Mouse (Mus musculus): ENCODE data around the gene Gm20388. TPM values are rescaled to one million over a fixed set of nuclear protein-coding genes. Genes with fewer than 3 reads are reported as not detected.

Gm20388 gene
- polyA plus RNA-seq, 1 experiment: 28.1 TPM

- Histone ChIP-seq H3K9me3 (replicated peaks; ENCODE audit: control insufficient read depth, insufficient read depth, low read length, poor library complexity, severe bottlenecking) (no peaks in the 10 kb centered on the region), H3K4me3 (ENCODE audit: low read depth, low read length) (no peak overlapping the region), H3K4me1 (ENCODE audit: control insufficient read depth, insufficient read depth, low read length) (no peaks in the 10 kb centered on the region), H3K27ac (ENCODE audit: insufficient read depth, low read length) (no peak overlapping the region), H3K9ac (ENCODE audit: low read depth, poor library complexity, severe bottlenecking) (no peak overlapping the region), H3K27me3 (ENCODE audit: control insufficient read depth, insufficient read depth, low read length, poor library complexity, severe bottlenecking) (peaks cover 8% of the 10 kb centered on the region), H3K36me3 (ENCODE audit: control insufficient read depth, insufficient read depth, low read length, poor library complexity, severe bottlenecking) (no peaks in the 10 kb centered on the region)
- TF ChIP-seq CTCF (IDR thresholded peaks at IDR 0.05; ENCODE audit: low read depth, low read length) (no peak), POLR2A (IDR thresholded peaks at IDR 0.05; ENCODE audit: insufficient read depth, low read length) (no peak), EP300 (IDR thresholded peaks at IDR 0.05; ENCODE audit: insufficient read depth, low read depth, low read length) (no peak)
Observed at GRCm38 (mm10) chr8:120116600-120116999, 206.0 kb downstream of the Gm20388 start.

- H3K9ac ChIP-seq (ENCODE audit: low read depth, poor library complexity, severe bottlenecking): no peak overlapping the region
Observed at GRCm38 (mm10) chr8:120118162-120118561, 207.5 kb downstream of the Gm20388 start.

GRCm38 (mm10) chr8:120118847-120119246 is 208.2 kb downstream of the Gm20388 start:
- H3K4me3 ChIP-seq (ENCODE audit: low read depth, low read length): no peak overlapping the region
- TF ChIP-seq EP300 (IDR thresholded peaks at IDR 0.05; ENCODE audit: insufficient read depth, low read depth, low read length) (no peak), POLR2A (IDR thresholded peaks at IDR 0.05; ENCODE audit: insufficient read depth, low read length) (no peak), CTCF (IDR thresholded peaks at IDR 0.05; ENCODE audit: low read depth, low read length) (no peak)
- H3K36me3 ChIP-seq (ENCODE audit: control insufficient read depth, insufficient read depth, low read length, poor library complexity, severe bottlenecking): no peaks in the 10 kb centered on the region
- H3K27ac ChIP-seq (ENCODE audit: insufficient read depth, low read length): no peak overlapping the region
- peaks cover 8% of the 10 kb centered on the region for H3K27me3 ChIP-seq (ENCODE audit: control insufficient read depth, insufficient read depth, low read length, poor library complexity, severe bottlenecking)
- no peaks in the 10 kb centered on the region for H3K9me3 ChIP-seq (replicated peaks; ENCODE audit: control insufficient read depth, insufficient read depth, low read length, poor library complexity, severe bottlenecking)
- no peaks in the 10 kb centered on the region for H3K4me1 ChIP-seq (ENCODE audit: control insufficient read depth, insufficient read depth, low read length)
- no peak overlapping the region for H3K9ac ChIP-seq (ENCODE audit: low read depth, poor library complexity, severe bottlenecking)

More at GRCm38 (mm10) chr8:120118162-120118561, 207.5 kb downstream of the Gm20388 start:
- H3K4me1 ChIP-seq (ENCODE audit: control insufficient read depth, insufficient read depth, low read length): no peaks in the 10 kb centered on the region
- peaks cover 8% of the 10 kb centered on the region for H3K27me3 ChIP-seq (ENCODE audit: control insufficient read depth, insufficient read depth, low read length, poor library complexity, severe bottlenecking)
- TF ChIP-seq CTCF (IDR thresholded peaks at IDR 0.05; ENCODE audit: low read depth, low read length) (no peak), EP300 (IDR thresholded peaks at IDR 0.05; ENCODE audit: insufficient read depth, low read depth, low read length) (no peak), POLR2A (IDR thresholded peaks at IDR 0.05; ENCODE audit: insufficient read depth, low read length) (no peak)
- no peak overlapping the region for H3K4me3 ChIP-seq (ENCODE audit: low read depth, low read length)
- no peaks in the 10 kb centered on the region for H3K36me3 ChIP-seq (ENCODE audit: control insufficient read depth, insufficient read depth, low read length, poor library complexity, severe bottlenecking)
- H3K27ac ChIP-seq (ENCODE audit: insufficient read depth, low read length): no peak overlapping the region
- no peaks in the 10 kb centered on the region for H3K9me3 ChIP-seq (replicated peaks; ENCODE audit: control insufficient read depth, insufficient read depth, low read length, poor library complexity, severe bottlenecking)

- peaks cover 8% of the 10 kb centered on the region for H3K27me3 ChIP-seq (ENCODE audit: control insufficient read depth, insufficient read depth, low read length, poor library complexity, severe bottlenecking)
Observed at GRCm38 (mm10) chr8:120119429-120119828, 208.8 kb downstream of the Gm20388 start.

GRCm38 (mm10) chr8:120119931-120120330 is 209.3 kb downstream of the Gm20388 start:
- Histone ChIP-seq H3K36me3 (ENCODE audit: control insufficient read depth, insufficient read depth, low read length, poor library complexity, severe bottlenecking) (no peaks in the 10 kb centered on the region), H3K27me3 (ENCODE audit: control insufficient read depth, insufficient read depth, low read length, poor library complexity, severe bottlenecking) (peaks cover 7% of the 10 kb centered on the region), H3K9me3 (replicated peaks; ENCODE audit: control insufficient read depth, insufficient read depth, low read length, poor library complexity, severe bottlenecking) (no peaks in the 10 kb centered on the region), H3K9ac (ENCODE audit: low read depth, poor library complexity, severe bottlenecking) (no peak overlapping the region), H3K4me1 (ENCODE audit: control insufficient read depth, insufficient read depth, low read length) (no peaks in the 10 kb centered on the region), H3K4me3 (ENCODE audit: low read depth, low read length) (no peak overlapping the region), H3K27ac (ENCODE audit: insufficient read depth, low read length) (no peak overlapping the region)
- TF ChIP-seq POLR2A (IDR thresholded peaks at IDR 0.05; ENCODE audit: insufficient read depth, low read length) (no peak), CTCF (IDR thresholded peaks at IDR 0.05; ENCODE audit: low read depth, low read length) (no peak), EP300 (IDR thresholded peaks at IDR 0.05; ENCODE audit: insufficient read depth, low read depth, low read length) (no peak)

More at GRCm38 (mm10) chr8:120119429-120119828, 208.8 kb downstream of the Gm20388 start:
- no peaks in the 10 kb centered on the region for H3K4me1 ChIP-seq (ENCODE audit: control insufficient read depth, insufficient read depth, low read length)
- no peak overlapping the region for H3K4me3 ChIP-seq (ENCODE audit: low read depth, low read length)
- no peaks in the 10 kb centered on the region for H3K9me3 ChIP-seq (replicated peaks; ENCODE audit: control insufficient read depth, insufficient read depth, low read length, poor library complexity, severe bottlenecking)
- no peak overlapping the region for H3K9ac ChIP-seq (ENCODE audit: low read depth, poor library complexity, severe bottlenecking)
- TF ChIP-seq CTCF (IDR thresholded peaks at IDR 0.05; ENCODE audit: low read depth, low read length): no peak
- no peak for TF ChIP-seq POLR2A (IDR thresholded peaks at IDR 0.05; ENCODE audit: insufficient read depth, low read length)
- no peak for TF ChIP-seq EP300 (IDR thresholded peaks at IDR 0.05; ENCODE audit: insufficient read depth, low read depth, low read length)
- no peaks in the 10 kb centered on the region for H3K36me3 ChIP-seq (ENCODE audit: control insufficient read depth, insufficient read depth, low read length, poor library complexity, severe bottlenecking)
- no peak overlapping the region for H3K27ac ChIP-seq (ENCODE audit: insufficient read depth, low read length)

- no peak for TF ChIP-seq POLR2A (IDR thresholded peaks at IDR 0.05; ENCODE audit: insufficient read depth, low read length)
- TF ChIP-seq CTCF (IDR thresholded peaks at IDR 0.05; ENCODE audit: low read depth, low read length): no peak
- no peak for TF ChIP-seq EP300 (IDR thresholded peaks at IDR 0.05; ENCODE audit: insufficient read depth, low read depth, low read length)
- Histone ChIP-seq H3K9ac (ENCODE audit: low read depth, poor library complexity, severe bottlenecking) (no peak overlapping the region), H3K4me1 (ENCODE audit: control insufficient read depth, insufficient read depth, low read length) (no peaks in the 10 kb centered on the region), H3K4me3 (ENCODE audit: low read depth, low read length) (no peak overlapping the region), H3K9me3 (replicated peaks; ENCODE audit: control insufficient read depth, insufficient read depth, low read length, poor library complexity, severe bottlenecking) (no peaks in the 10 kb centered on the region), H3K27me3 (ENCODE audit: control insufficient read depth, insufficient read depth, low read length, poor library complexity, severe bottlenecking) (no peaks in the 10 kb centered on the region), H3K36me3 (ENCODE audit: control insufficient read depth, insufficient read depth, low read length, poor library complexity, severe bottlenecking) (no peaks in the 10 kb centered on the region), H3K27ac (ENCODE audit: insufficient read depth, low read length) (no peak overlapping the region)
Observed at GRCm38 (mm10) chr8:120120951-120121350, 210.3 kb downstream of the Gm20388 start.

Measured in ES-Bruce4 (cell line).